Mouse (Mus musculus) olfactory bulb, adult 2 months (tissue): ENCODE measurements around the gene Zfp457. TPM values are rescaled to one million over a fixed set of nuclear protein-coding genes. Genes with fewer than 3 reads are reported as not detected.
"Not testable (repeated sequence)": the region's sequence is repeated elsewhere in the genome, so short reads cannot be mapped to it uniquely, and the experiment has no call there.

ENCODE experiments used
- H3K27ac ChIP-seq: fragments of 200-500 bp; 2 replicates; pipeline ENCODE4 v1.5.1; 2012; ENCODE audit warnings: low read depth, low read length; ENCODE audit not compliant: insufficient read depth
- H3K4me1 ChIP-seq: fragments of 200-500 bp; 2 replicates; pipeline ENCODE4 v1.6.1; 2012; ENCODE audit warnings: low read length; ENCODE audit not compliant: control insufficient read depth, insufficient read depth
- H3K4me3 ChIP-seq: fragments of 200-500 bp; 2 replicates; pipeline ENCODE4 v1.5.1; 2012; ENCODE audit warnings: mild to moderate bottlenecking, low read depth, low read length, moderate library complexity; ENCODE audit not compliant: insufficient read depth
- CTCF ChIP-seq: fragments of 200-500 bp; IDR thresholded peaks from 2 replicates; pipeline ENCODE4 v1.5.1; 2012; ENCODE audit warnings: low read depth, mild to moderate bottlenecking, low read length, moderate library complexity; ENCODE audit not compliant: insufficient read depth
- POLR2A ChIP-seq: fragments of 200-500 bp; IDR thresholded peaks from 2 replicates; pipeline ENCODE4 v1.6.1; 2012; ENCODE audit warnings: mild to moderate bottlenecking, low read depth, low read length, moderate library complexity; ENCODE audit not compliant: insufficient read depth
- WGBS: fragments of 180-500 bp; shearing (Covaris S2); methylation state at CpG from one replicate; pipeline ENCODE4 v1.1.7; 2018; 5-methylcytosine and 5-hydroxymethylcytosine counted together
- polyA plus RNA-seq: library from polyadenylated mRNA; stranded (reverse); fragments of >200 nt; gene quantifications from 2 replicates; pipeline ENCODE4 v1.2.4, GENCODE M21; 2012; ENCODE audit warnings: low replicate concordance; ENCODE audit not compliant: missing spikeins, insufficient read depth, insufficient read length

The Zfp457 gene
- not detected in 2 replicates for polyA plus RNA-seq

DNA sequence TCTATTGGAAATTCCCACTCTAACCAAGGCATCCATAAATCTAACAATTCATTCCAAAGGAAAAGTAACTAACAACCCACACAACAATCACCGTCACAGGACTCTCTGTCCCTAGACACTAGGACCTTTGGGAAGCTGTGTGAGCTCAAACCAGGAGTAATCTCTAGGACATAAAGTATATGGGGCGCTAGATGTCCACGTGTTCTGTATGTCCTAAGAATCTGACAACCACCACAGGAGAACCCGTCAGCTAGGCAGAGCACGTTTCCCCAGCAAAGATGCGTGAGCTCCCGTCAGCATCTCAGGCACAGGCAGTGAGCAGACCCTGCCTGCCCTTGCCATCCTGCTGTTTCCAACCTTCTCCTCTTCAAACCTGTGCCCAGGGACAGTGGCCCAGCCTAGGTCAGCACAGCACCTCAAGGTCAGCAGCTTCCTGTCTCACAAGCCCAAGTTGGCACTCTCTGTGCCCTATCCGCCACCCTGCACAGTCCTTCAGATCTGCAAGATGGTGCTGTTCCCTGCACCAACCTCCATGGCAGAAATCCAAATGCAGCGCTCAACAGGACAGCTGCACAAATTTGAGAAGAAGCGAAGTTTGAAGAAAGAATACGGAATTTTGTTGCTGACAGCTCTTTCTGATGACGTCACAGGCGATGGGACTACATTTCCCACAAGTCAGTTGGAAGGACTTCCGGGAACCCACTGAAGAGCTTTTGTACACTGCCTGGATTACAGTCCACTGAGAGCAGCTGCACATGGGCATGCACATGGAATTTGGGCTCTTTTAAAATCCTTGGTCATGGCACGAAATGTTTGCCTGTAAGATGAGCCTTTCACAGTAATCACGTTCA is at the start of gene Zfp457:
Gene Zfp457 (minus strand): TSS at position 664 of the 851 bp plus-strand sequence.
- H3K4me3 ChIP-seq, result peak within 1 kb of the TSS; percentile 61
- no peaks in the 10 kb centered on the region for H3K4me1 ChIP-seq
- WGBS, result 5% methylated on average over 16 of the region's 16 CpGs
- peak within 1 kb of the TSS; percentile 34; the same call in 1 of the 2 replicates for H3K27ac ChIP-seq
- TF ChIP-seq CTCF, result no peak
- no peak for TF ChIP-seq POLR2A

GRCm38 (mm10) chr13:67351854-67352253 is 45.6 kb upstream of the Zfp457 start:
- H3K4me3 ChIP-seq, result no peak overlapping the region
- H3K27ac ChIP-seq, result no peak overlapping the region
- TF ChIP-seq CTCF, result no peak
- TF ChIP-seq POLR2A, result no peak
- H3K4me1 ChIP-seq, result no peaks in the 10 kb centered on the region

DNA sequence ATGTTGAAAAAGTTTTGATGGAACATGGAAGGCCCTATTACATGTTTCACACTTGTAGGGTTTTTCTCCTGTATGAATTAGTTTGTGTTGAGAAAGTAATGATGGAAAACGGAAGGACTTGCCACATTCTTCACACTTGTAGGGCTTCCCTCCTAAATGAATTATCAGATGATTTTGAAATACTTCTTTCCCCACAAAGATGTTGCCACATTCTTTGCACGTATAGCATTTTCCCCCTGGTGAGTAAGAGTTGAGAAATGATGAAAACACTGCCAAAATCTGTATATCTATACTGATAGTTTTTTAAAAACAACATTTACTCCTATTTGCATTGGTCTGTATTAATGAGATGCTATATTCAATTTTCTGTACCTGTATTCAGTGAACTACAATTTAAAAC is 37.1 kb upstream of the Zfp457 start:
- H3K4me3 ChIP-seq, result no peak overlapping the region
- no peaks in the 10 kb centered on the region for H3K4me1 ChIP-seq
- H3K27ac ChIP-seq, result no peak overlapping the region
- no peak for TF ChIP-seq POLR2A
- TF ChIP-seq CTCF, result no peak
- WGBS, result 92% methylated on average over 2 of the region's 2 CpGs

GRCm38 (mm10) chr13:67332877-67333276 is 26.6 kb upstream of the Zfp457 start:
- H3K4me3 ChIP-seq, result no peak overlapping the region
- TF ChIP-seq POLR2A (no peak), CTCF (no peak)
- WGBS, result 70% methylated on average over 1 of the region's 1 CpGs
- 0 out of 2 replicates have a peak, but pooled peaks cover 2% of the 10 kb centered on the region for H3K4me1 ChIP-seq
- H3K27ac ChIP-seq, result no peak overlapping the region

- TF ChIP-seq CTCF, result peak; percentile 48
- no peak for TF ChIP-seq POLR2A
- Histone ChIP-seq H3K27ac (no peak within 1 kb of the TSS), H3K4me3 (peak within 1 kb of the TSS; percentile 62), H3K4me1 (0 out of 2 replicates have a peak, but pooled peaks cover 2% of the 10 kb centered on the region)
- 8% methylated on average over 17 of the region's 17 CpGs for WGBS
Observed at GRCm38 (mm10) chr13:67332019-67332724, 25.9 kb upstream of the Zfp457 start, which contains the start of gene Zfp595. Gene Zfp595 (minus strand): TSS chr13:67332570.

- TF ChIP-seq POLR2A, result no peak
- TF ChIP-seq CTCF, result no peak
- Histone ChIP-seq H3K4me3 (no peak overlapping the region), H3K27ac (no peak overlapping the region), H3K4me1 (no peaks in the 10 kb centered on the region)
- WGBS, result 21% methylated on average over 5 of the region's 5 CpGs
Observed at GRCm38 (mm10) chr13:67306718-67307117, 433 bp upstream of the Zfp457 start.

DNA sequence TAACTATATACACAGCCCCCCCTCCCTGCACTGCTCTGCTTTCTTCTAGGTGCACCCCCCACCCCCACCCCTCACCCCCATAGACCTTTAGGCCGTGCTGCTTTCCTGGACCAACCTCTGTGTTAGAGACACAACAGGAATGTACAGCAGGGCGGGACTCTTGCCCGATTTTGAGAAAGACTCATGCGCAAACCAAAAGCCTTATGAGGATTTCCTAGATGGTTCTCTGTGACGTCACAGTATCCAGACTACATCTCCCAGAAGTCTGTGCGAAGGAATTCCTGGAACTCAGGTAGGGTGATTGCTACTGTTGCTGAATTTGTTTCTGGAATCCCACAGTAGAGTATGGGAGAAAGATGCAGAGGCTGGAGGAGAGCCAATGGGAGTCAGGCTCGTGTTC is 28.0 kb downstream of the Zfp457 start, which contains the start of gene Zfp458:
Gene Zfp458 (minus strand): TSS at position 153 of the 400 bp plus-strand sequence.
- TF ChIP-seq CTCF (no peak), POLR2A (no peak)
- H3K4me1 ChIP-seq, result no peaks in the 10 kb centered on the region
- no peak within 1 kb of the TSS for H3K27ac ChIP-seq
- WGBS, result 42% methylated on average over 7 of the region's 7 CpGs
- H3K4me3 ChIP-seq, result no peak within 1 kb of the TSS

GRCm38 (mm10) chr13:67269383-67270065 is 36.8 kb downstream of the Zfp457 start:
- WGBS, result 37% methylated on average over 9 of the region's 9 CpGs
- H3K4me1 ChIP-seq, H3K27ac ChIP-seq: not testable (repeated sequence)
- H3K4me3 ChIP-seq, result peak overlapping the region; percentile 97
